Mouse (Mus musculus) small intestine, adult 2 months (tissue): Measurements from ENCODE around the gene Glt1d1.

Source experiments
- CTCF ChIP-seq: fragments of 200-500 bp; IDR thresholded peaks from 2 replicates; pipeline ENCODE4 v1.5.1; 2012; ENCODE audit warnings: low read depth, mild to moderate bottlenecking, control low read depth, inconsistent platforms, low read length, moderate library complexity, mixed read lengths; ENCODE audit not compliant: insufficient replicate concordance, insufficient read length; ENCODE audit errors: extremely low read depth
- POLR2A ChIP-seq: fragments of 200-500 bp; IDR thresholded peaks from 2 replicates; pipeline ENCODE4 v1.6.1; 2012; ENCODE audit warnings: low read depth, mild to moderate bottlenecking, control low read depth, inconsistent platforms, low read length, moderate library complexity

- no peak for TF ChIP-seq CTCF
- TF ChIP-seq POLR2A, result no peak
Measured at GRCm38 (mm10) chr5:127708143-127708542, 76.1 kb downstream of the Glt1d1 start.
